Mouse (Mus musculus) MEL (cell line): ENCODE measurements around the gene Lrrc74a.

ENCODE experiments used
- CTCF ChIP-seq, 3 experiments: IDR thresholded peaks in 2 of 3; conservative IDR thresholded peaks in 1 of 3; 2 replicates each; pipeline ENCODE4 v1.5.1; 2011 to 2012; ENCODE audit warnings: low read length in 3 of 3, low read depth in 2 of 3, mild to moderate bottlenecking in 2 of 3, improper control_type of control experiment in 1 of 3, inconsistent platforms in 1 of 3, mixed read lengths in 1 of 3, moderate library complexity in 1 of 3; ENCODE audit not compliant: control insufficient read depth in 1 of 3, insufficient read depth in 1 of 3, poor library complexity in 1 of 3, severe bottlenecking in 1 of 3
- E2F4 ChIP-seq: IDR thresholded peaks from 2 replicates; pipeline ENCODE4 v1.6.1; 2011; ENCODE audit warnings: low read depth, low read length, improper control_type of control experiment, borderline replicate concordance
- POLR2AphosphoS2 ChIP-seq: IDR thresholded peaks from 2 replicates; pipeline ENCODE4 v1.6.1; 2011; ENCODE audit warnings: low read length, improper control_type of control experiment
- ZKSCAN1 ChIP-seq: IDR thresholded peaks from 2 replicates; pipeline ENCODE4 v1.6.1; 2012; ENCODE audit warnings: low read depth, mild to moderate bottlenecking, inconsistent platforms, low read length, improper control_type of control experiment, moderate library complexity

GRCm38 (mm10) chr12:86770927-86771326 is 36.8 kb downstream of the Lrrc74a start:
- TF ChIP-seq CTCF (IDR thresholded peaks at IDR 0.05 in 2 of 3, conservative IDR thresholded peaks at IDR 0.05 in 1 of 3; ENCODE audit: control insufficient read depth in 1 of 3, insufficient read depth in 1 of 3, low read depth in 2 of 3, low read length in 3 of 3, poor library complexity in 1 of 3, severe bottlenecking in 1 of 3) (no peak), E2F4 (no peak), ZKSCAN1 (no peak), POLR2AphosphoS2 (no peak)
